Mouse (Mus musculus): Measurements from ENCODE around the gene Scn4b. TPM values are rescaled to one million over a fixed set of nuclear protein-coding genes. Genes with fewer than 3 reads are reported as not detected.

The Scn4b gene
- polyA plus RNA-seq, 1 experiment: 0.91 TPM

DNA sequence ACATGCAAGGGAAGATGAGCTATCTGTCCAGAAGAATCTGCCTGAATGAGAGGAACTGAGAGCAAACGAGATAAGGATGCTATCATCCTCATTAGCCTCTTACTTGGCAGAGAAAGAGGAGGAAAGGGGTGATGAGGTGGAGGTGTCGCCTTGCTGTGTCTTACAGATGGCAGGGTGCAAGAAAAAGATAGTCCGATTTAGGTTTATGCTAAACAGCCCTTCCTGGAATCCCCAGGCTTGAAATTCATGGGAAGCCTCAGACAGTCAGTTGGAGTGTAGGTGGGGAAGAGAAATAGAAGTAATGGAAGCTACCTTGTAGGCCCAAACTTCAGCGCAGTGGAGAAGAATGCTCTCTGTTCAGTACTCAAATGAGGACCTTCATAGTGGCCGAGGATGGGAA lies 29.7 kb downstream of the Scn4b start:
- no peaks in the 10 kb centered on the region for H3K36me3 ChIP-seq (ENCODE audit: control insufficient read depth, insufficient read depth, low read length)
- H3K27ac ChIP-seq (ENCODE audit: insufficient read depth, low read length): no peak overlapping the region
- no peaks in the 10 kb centered on the region for H3K4me1 ChIP-seq (ENCODE audit: control insufficient read depth, insufficient read depth, insufficient read length)
- no peak for DNase-seq (ENCODE audit: low read depth in 1 of 2, low spot score in 2 of 2)
- no peak for TF ChIP-seq CTCF (IDR thresholded peaks at IDR 0.05; ENCODE audit: extremely low read depth, insufficient read depth, insufficient read length, insufficient replicate concordance)
- TF ChIP-seq POLR2A (IDR thresholded peaks at IDR 0.05; ENCODE audit: low read depth, low read length): no peak
- H3K4me3 ChIP-seq (ENCODE audit: extremely low read depth, insufficient read depth, insufficient read length): no peak overlapping the region
- H3K27me3 ChIP-seq (ENCODE audit: control insufficient read depth, insufficient read depth, low read length): no peaks in the 10 kb centered on the region
- WGBS: 81% methylated on average over 5 of the region's 5 CpGs

DNA sequence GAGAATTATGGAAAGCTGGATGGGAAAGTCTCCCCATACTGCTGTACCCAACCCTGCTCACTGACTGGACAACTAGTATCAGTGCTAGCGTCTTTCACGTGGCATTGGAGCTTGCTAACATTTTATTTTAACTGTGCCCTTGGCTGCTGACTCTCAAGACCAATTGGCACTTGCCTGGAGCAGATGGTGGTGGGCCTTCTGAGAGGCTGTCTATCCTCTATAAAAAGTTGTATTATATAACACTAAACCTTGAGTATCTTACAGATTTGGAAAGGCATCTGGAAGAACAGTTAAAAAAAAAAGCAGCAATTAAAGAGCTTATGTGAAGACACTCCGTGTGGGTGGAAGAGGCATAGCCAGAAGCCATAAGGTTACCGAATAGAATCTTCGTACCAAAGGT lies 32.0 kb downstream of the Scn4b start:
- H3K27me3 ChIP-seq (ENCODE audit: control insufficient read depth, insufficient read depth, low read length): no peaks in the 10 kb centered on the region

DNA sequence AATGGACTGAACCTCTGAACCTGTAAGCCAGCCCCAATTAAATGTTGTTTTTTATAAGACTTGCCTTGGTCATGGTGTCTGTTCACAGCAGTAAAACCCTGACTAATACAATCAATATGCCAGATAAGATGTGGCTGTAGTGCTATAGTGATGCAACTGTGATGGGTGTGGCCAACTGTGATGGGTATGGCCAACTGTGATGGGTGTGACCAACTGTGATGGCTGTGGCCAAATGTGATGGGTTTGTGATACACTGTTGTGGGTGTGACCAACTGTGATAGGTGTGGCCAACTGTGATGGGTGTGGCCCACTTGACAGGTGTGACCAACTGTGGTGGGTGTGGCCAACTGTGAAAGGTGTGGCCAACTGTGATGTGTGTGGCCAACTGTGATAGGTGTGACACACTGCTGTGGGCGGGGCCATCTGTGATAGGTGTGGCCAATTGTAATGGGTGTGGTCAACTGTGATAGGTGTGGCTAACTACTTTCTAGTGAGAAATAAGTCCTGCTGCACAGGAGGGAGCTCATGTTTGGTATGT lies 32.9 kb downstream of the Scn4b start:
- no peaks in the 10 kb centered on the region for H3K27me3 ChIP-seq (ENCODE audit: control insufficient read depth, insufficient read depth, low read length)
- H3K27ac ChIP-seq (ENCODE audit: insufficient read depth, low read length): no peak overlapping the region
- no peak for DNase-seq (ENCODE audit: low read depth in 1 of 2, low spot score in 2 of 2)
- H3K4me1 ChIP-seq (ENCODE audit: control insufficient read depth, insufficient read depth, insufficient read length): no peaks in the 10 kb centered on the region
- TF ChIP-seq POLR2A (IDR thresholded peaks at IDR 0.05; ENCODE audit: low read depth, low read length) (no peak), CTCF (IDR thresholded peaks at IDR 0.05; ENCODE audit: extremely low read depth, insufficient read depth, insufficient read length, insufficient replicate concordance) (no peak)
- WGBS: 100% methylated on average over 1 of the region's 1 CpGs
- H3K4me3 ChIP-seq (ENCODE audit: extremely low read depth, insufficient read depth, insufficient read length): no peak overlapping the region
- no peaks in the 10 kb centered on the region for H3K36me3 ChIP-seq (ENCODE audit: control insufficient read depth, insufficient read depth, low read length)

More for the DNA sequence above, 32.0 kb downstream of the Scn4b start:
- H3K36me3 ChIP-seq (ENCODE audit: control insufficient read depth, insufficient read depth, low read length): no peaks in the 10 kb centered on the region
- TF ChIP-seq POLR2A (IDR thresholded peaks at IDR 0.05; ENCODE audit: low read depth, low read length) (no peak), CTCF (IDR thresholded peaks at IDR 0.05; ENCODE audit: extremely low read depth, insufficient read depth, insufficient read length, insufficient replicate concordance) (no peak)
- H3K27ac ChIP-seq (ENCODE audit: insufficient read depth, low read length): no peak overlapping the region
- H3K4me1 ChIP-seq (ENCODE audit: control insufficient read depth, insufficient read depth, insufficient read length): no peaks in the 10 kb centered on the region
- WGBS: 92% methylated on average over 5 of the region's 5 CpGs
- DNase-seq (ENCODE audit: low read depth in 1 of 2, low spot score in 2 of 2): no peak
- H3K4me3 ChIP-seq (ENCODE audit: extremely low read depth, insufficient read depth, insufficient read length): no peak overlapping the region

DNA sequence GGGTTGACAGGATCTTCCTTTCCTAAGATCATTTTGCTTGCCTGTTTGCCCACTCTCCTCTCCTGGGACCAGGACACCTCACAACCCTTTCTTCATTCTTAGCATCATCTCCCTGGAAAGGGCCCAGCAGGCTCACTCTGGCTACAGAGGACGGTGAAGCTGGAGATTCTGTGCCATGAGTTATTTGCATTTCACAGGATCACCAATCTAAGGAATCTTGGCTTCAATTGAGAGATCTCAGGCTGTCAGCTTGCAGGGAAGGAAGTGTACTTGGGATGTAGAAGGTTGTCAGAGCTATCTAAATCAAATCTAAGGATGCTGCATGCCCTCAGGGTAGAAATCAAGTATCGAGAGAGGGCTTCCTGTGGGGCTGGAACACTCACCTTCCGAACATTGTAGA lies 35.3 kb downstream of the Scn4b start:
- H3K4me3 ChIP-seq (ENCODE audit: extremely low read depth, insufficient read depth, insufficient read length): no peak overlapping the region
- H3K27me3 ChIP-seq (ENCODE audit: control insufficient read depth, insufficient read depth, low read length): no peaks in the 10 kb centered on the region
- 81% methylated on average over 3 of the region's 3 CpGs for WGBS
- no peak overlapping the region for H3K27ac ChIP-seq (ENCODE audit: insufficient read depth, low read length)
- H3K36me3 ChIP-seq (ENCODE audit: control insufficient read depth, insufficient read depth, low read length): no peaks in the 10 kb centered on the region
- H3K4me1 ChIP-seq (ENCODE audit: control insufficient read depth, insufficient read depth, insufficient read length): no peaks in the 10 kb centered on the region
- DNase-seq (ENCODE audit: low read depth in 1 of 2, low spot score in 2 of 2): no peak
- TF ChIP-seq CTCF (IDR thresholded peaks at IDR 0.05; ENCODE audit: extremely low read depth, insufficient read depth, insufficient read length, insufficient replicate concordance): no peak
- TF ChIP-seq POLR2A (IDR thresholded peaks at IDR 0.05; ENCODE audit: low read depth, low read length): no peak

DNA sequence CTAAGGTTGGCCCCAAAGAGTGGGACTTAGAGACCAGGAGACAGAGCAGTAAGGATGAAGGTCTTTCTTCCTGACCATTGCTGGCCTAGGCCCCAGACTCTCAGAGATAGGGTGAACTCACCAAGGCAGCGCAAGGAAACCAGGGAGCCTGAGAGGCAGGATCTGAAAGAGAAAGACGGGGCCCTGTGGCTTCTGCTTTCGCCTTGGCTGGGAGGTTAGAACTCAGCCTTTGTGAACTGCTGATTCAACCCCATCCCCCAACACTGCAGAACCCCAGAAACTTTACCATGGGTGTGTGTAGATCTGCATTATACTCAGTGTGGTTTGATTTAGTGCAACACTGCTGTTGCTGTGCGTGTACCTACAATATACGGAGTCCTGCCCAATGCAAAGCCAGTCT lies 41.1 kb downstream of the Scn4b start:
- Histone ChIP-seq H3K36me3 (ENCODE audit: control insufficient read depth, insufficient read depth, low read length) (no peaks in the 10 kb centered on the region), H3K4me1 (ENCODE audit: control insufficient read depth, insufficient read depth, insufficient read length) (peaks cover 11% of the 10 kb centered on the region; the same call in 1 of the 2 replicates), H3K27me3 (ENCODE audit: control insufficient read depth, insufficient read depth, low read length) (no peaks in the 10 kb centered on the region), H3K27ac (ENCODE audit: insufficient read depth, low read length) (no peak overlapping the region), H3K4me3 (ENCODE audit: extremely low read depth, insufficient read depth, insufficient read length) (no peak overlapping the region)
- TF ChIP-seq POLR2A (IDR thresholded peaks at IDR 0.05; ENCODE audit: low read depth, low read length) (no peak), CTCF (IDR thresholded peaks at IDR 0.05; ENCODE audit: extremely low read depth, insufficient read depth, insufficient read length, insufficient replicate concordance) (no peak)
- WGBS: 43% methylated on average over 5 of the region's 5 CpGs
- no peak for DNase-seq (ENCODE audit: low read depth in 1 of 2, low spot score in 2 of 2)

DNA sequence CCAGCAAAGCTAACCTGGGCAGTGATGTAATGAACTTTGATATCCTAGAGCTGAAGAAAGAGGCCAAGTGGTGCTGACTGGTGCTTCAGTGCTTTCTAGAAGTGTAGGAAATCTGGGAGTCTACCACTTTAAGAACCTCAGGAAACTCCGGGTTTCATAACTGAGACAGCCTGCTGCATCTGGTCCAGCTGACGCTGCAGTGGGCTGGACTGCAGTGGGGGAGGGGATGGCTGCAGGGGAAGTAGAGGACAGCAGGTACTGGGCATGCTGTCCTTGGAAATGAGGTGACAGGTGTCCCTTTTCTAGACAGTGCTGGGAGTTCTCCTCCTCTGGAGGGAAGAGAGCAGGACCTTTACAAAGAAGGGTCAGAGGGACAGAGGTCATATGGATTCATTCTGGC lies 43.6 kb downstream of the Scn4b start, which contains the start of gene BC049352:
TSS of gene BC049352 (plus strand) at position 238 of the 400 bp plus-strand sequence.
- DNase-seq (ENCODE audit: low read depth in 1 of 2, low spot score in 2 of 2): no peak
- H3K36me3 ChIP-seq (ENCODE audit: control insufficient read depth, insufficient read depth, low read length): no peaks in the 10 kb centered on the region
- H3K27ac ChIP-seq (ENCODE audit: insufficient read depth, low read length): no peak within 1 kb of the TSS
- 5% methylated on average over 2 of the region's 2 CpGs for WGBS
- H3K4me1 ChIP-seq (ENCODE audit: control insufficient read depth, insufficient read depth, insufficient read length): peaks cover 11% of the 10 kb centered on the region; the same call in 1 of the 2 replicates
- no peak for TF ChIP-seq POLR2A (IDR thresholded peaks at IDR 0.05; ENCODE audit: low read depth, low read length)
- no peak for TF ChIP-seq CTCF (IDR thresholded peaks at IDR 0.05; ENCODE audit: extremely low read depth, insufficient read depth, insufficient read length, insufficient replicate concordance)
- H3K27me3 ChIP-seq (ENCODE audit: control insufficient read depth, insufficient read depth, low read length): no peaks in the 10 kb centered on the region
- no peak within 1 kb of the TSS for H3K4me3 ChIP-seq (ENCODE audit: extremely low read depth, insufficient read depth, insufficient read length)

DNA sequence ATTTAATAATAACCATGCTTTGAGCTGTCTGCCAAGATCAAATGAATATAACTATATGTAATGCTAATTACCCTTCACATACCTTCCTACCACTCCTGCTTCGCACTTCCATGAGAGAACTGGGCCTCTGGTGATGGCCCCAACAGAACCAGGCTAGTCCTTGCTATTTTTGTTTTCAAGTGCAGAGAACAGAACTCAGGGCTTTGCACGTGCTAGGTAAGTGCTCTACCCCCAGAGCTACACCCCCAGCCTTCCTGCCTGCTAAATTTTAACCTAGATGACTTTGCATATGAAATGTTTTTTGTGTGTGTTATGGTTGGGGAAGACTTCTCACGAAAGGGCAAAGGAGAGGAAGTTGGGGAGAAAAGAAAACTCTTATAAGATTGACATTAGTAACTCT lies 44.3 kb downstream of the Scn4b start:
- peaks cover 11% of the 10 kb centered on the region; the same call in 1 of the 2 replicates for H3K4me1 ChIP-seq (ENCODE audit: control insufficient read depth, insufficient read depth, insufficient read length)
- no peaks in the 10 kb centered on the region for H3K27me3 ChIP-seq (ENCODE audit: control insufficient read depth, insufficient read depth, low read length)
- H3K4me3 ChIP-seq (ENCODE audit: extremely low read depth, insufficient read depth, insufficient read length): no peak overlapping the region
- no peak for TF ChIP-seq CTCF (IDR thresholded peaks at IDR 0.05; ENCODE audit: extremely low read depth, insufficient read depth, insufficient read length, insufficient replicate concordance)
- TF ChIP-seq POLR2A (IDR thresholded peaks at IDR 0.05; ENCODE audit: low read depth, low read length): no peak
- 12% methylated on average over 3 of the region's 3 CpGs for WGBS
- no peak for DNase-seq (ENCODE audit: low read depth in 1 of 2, low spot score in 2 of 2)
- H3K36me3 ChIP-seq (ENCODE audit: control insufficient read depth, insufficient read depth, low read length): no peaks in the 10 kb centered on the region
- H3K27ac ChIP-seq (ENCODE audit: insufficient read depth, low read length): no peak overlapping the region

Data from spleen, adult 2 months (tissue).